Mouse (Mus musculus) kidney, postnatal 10 days (tissue): ENCODE results near the gene 4930432M17Rik.

Experiments
- DNase-seq: peaks from one replicate; pipeline ENCODE4 v3.0.0; 2021; ENCODE audit warnings: mixed read lengths

The 4930432M17Rik gene

DNA sequence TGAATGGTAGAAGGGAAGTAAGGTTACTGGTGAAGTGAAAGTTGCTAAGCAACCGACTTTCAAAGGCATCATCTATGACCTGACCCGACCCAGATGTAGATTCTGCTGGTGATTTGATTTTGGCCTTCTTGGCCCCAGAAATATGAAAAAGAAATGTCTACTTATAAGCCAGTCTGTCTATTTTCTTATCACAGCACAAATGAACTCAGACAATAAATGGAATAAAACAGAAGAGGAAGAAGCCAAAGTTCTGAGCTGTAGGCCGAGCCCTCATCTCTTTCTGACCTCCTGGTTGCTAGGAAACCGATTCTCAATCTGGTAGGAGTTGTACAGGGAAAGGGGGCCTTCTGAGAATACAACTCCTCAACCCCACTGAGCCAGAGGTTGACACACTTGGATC, at the start of gene 4930432M17Rik:
Gene 4930432M17Rik (plus strand): TSS at position 301 of the 400 bp plus-strand sequence.
- no peak for DNase-seq

DNA sequence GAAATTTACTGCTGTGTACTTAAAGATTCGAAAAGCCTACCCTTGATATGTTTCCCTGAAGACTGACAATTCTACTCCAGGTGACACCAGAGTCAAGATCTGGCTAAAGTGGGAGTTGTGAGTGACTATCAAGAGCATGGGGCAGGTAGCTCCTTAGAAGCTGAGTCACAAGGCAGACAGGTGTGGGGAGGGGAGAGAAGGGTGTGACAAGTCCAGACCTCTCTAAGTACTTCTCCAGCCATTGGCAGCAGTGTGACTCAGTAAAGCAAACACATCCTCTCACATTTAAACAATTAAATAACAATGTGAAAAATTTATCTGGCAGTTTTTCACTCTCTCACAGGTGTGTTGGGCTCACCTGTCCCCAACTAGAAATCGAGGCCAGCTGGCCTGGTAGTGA, 44.9 kb upstream of the 4930432M17Rik start:
- DNase-seq: no peak

DNA sequence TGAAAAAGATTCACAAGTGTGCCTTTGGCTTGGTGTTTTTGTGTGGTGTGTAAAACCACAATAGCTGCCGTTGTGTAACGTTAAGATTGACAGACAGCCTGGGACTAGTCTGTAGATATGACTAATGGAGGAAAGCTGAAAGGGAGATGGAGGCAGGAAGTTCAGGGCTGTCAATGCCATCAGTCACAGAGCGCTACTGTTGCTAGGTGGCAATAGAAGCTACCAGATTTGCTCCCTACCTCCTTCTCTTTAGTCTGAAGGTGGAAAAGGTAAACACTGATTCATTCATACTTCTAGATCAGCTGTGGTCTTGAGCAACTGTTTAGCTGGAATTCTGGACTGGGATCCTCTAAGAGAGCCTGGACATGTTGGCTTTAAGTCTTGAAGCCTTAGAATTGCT, 44.3 kb upstream of the 4930432M17Rik start:
- DNase-seq: no peak

DNA sequence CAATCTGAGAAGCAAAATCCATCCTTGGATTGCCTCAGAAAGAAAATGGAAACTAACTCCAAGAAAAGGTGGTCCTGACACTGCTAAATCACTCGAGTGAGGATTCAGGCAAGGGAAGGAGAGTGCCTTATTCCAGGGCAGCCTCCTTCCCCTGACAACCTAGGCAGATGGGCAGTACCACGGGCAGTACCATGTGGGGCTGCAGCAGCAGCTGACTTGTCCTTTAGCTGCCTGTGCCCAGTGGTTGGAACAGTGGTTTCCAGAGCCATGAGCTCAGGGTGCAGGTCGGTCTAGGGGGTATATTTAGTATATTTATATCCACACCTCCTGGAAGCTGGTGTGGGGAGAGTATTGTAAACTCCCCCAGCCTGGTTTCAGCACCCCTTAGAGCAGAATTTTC, 42.3 kb upstream of the 4930432M17Rik start:
- no peak for DNase-seq

GRCm38 (mm10) chr3:121630626-121631025, 39.9 kb upstream of the 4930432M17Rik start:
- no peak for DNase-seq

- DNase-seq: no peak
These were observed 35.6 kb upstream of the 4930432M17Rik start for GRCm38 (mm10) chr3:121634963-121635362.

DNA sequence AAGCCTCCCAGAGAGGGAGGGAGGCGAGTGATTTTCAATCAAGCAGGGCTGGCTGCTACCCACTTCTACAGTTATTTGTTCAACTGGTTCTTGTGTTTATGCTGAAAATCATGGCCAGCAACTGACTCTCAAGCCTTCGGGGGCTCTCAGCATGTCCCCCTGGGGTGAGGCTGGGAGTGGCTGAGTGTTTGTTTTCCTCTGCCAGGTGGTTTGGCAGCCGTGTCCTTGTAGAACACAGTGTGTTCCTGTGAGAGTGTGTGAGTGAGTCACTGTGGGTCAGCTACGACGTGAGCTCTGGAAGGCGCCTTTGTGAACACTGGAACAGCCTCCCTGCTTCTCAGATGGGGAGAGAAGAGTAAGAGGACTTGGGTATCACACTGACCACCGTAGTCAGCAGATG, 35.1 kb upstream of the 4930432M17Rik start:
- DNase-seq: no peak

- DNase-seq: peak; percentile 40
These were observed 34.2 kb upstream of the 4930432M17Rik start for GRCm38 (mm10) chr3:121636315-121636714.

DNA sequence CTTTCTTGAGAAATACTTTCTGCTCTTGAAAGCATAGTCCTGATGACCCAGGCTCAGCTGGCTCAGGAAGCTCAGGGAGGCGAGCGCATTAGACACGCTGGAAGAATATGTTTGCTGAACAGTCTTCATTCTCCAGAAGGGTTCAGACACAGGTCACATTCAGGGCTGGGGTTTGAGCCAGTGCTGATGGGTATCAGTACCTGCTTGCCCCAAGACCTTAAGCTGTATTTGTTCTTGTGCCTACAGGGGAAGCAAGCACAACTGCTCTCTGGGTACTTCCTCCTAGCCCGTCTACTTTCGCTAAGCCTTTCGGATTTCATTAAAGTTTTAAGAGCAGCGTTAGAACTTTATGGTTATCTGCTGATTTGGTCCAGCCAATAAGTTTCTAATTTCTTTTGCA, 33.8 kb upstream of the 4930432M17Rik start:
- DNase-seq: no peak

GRCm38 (mm10) chr3:121637792-121638191, 32.8 kb upstream of the 4930432M17Rik start:
- DNase-seq: no peak

- DNase-seq: no peak
These were observed 32.3 kb upstream of the 4930432M17Rik start for GRCm38 (mm10) chr3:121638241-121638640.

DNA sequence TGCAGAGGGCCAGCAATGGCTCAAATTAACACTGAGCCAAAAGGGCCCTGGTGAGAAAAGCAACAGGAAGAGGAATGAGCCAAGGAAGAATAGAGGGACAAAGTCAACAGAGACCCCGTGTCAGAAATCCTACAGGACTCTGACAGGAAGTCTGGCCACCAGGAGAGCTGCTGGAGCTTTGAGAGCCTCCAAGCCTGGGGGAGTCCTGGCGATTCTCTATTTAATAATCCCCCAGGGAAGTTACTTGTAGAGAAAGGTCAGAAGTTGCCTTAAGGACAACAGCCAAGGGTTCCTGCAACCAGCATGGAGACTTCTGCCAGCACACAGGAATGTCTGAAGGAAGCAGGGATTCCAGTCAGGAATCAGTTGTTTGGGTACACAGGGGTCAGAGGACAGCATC, 30.0 kb upstream of the 4930432M17Rik start:
- no peak for DNase-seq

- DNase-seq: peak; percentile 41
These were observed 27.3 kb upstream of the 4930432M17Rik start for GRCm38 (mm10) chr3:121643236-121643635.

DNA sequence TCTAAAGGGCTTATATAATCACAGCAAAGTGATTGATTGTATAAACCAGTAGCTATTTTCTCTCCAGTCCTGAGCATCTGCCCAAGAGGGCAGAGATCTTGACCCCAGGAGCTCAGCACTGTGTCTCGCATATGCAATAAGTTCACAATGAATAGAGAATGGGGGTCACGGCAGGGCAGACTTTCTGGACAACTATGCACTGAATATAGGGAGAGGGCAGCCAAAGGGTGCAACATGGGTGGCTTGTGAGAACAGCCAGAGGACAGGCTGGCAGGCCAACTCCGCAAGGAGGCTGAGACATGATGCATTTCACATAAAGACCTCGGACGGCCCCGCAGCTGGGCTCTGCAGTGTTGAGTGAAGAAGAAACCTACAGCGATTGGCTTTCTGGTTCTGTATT, 25.1 kb upstream of the 4930432M17Rik start:
- peak; percentile 34 for DNase-seq

DNA sequence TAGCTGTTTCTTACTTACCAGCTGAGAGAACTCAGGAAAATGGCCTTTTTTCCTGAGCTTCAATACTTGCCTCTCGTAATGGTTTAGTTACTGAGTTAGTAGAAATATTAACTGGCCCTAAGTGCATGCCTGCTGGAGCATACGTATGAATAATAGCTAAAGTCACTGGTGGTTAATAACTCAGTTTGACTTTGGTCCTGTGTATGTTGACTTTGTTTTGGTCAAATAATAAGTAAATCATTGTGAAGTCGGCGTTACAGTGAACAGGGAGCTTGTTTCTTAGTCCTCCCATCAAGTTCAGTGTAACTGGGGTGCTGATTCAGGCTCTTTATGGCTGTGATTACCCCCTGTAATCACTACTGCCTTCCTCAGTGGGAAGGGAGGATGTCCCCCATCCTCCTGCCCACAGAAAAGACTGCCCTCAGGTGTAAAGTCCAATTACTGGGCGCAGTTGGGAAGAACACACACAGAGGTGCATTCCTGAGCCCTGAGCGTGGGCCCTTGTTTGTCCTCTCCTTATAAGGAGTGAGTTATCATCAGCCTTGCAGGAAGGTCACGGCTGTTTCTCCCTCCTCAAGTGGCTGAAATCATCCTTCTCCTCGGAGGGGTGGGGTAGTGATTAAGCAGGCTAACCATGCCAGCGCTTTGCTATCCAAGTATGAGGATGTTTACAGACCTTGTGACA, 24.1 kb upstream of the 4930432M17Rik start:
- DNase-seq: peak; percentile 67

DNA sequence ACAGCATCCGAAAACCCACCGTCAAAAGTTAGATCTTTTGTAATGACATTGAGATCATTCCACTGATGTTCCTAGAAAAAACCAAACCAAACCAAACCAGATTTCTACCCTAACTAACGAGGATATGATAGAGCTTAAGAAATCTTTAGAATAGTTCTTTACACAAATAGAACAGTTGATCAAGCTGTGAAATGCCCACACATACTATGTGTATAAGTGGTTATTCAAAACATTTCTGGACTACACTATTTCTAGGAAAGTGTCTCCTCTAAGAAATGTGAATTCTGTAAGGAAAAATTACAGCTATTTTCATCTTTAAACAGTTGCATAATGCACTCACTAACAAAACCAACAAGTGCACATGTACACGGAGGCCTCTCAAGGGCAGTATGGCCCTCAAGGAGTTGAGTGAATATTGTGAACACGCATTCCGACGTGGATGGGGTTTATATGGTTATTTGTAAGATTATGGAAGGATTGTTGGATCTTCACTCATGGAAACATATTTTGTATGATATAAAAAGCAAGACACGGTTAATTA, 22.3 kb upstream of the 4930432M17Rik start:
- DNase-seq: no peak

GRCm38 (mm10) chr3:121650052-121650671, 20.4 kb upstream of the 4930432M17Rik start:
- DNase-seq: peak; percentile 56

- no peak for DNase-seq
These were observed 18.9 kb upstream of the 4930432M17Rik start for GRCm38 (mm10) chr3:121651710-121652109.

- no peak for DNase-seq
These were observed 18.4 kb upstream of the 4930432M17Rik start for GRCm38 (mm10) chr3:121652186-121652585.

- no peak for DNase-seq
These were observed 13.6 kb upstream of the 4930432M17Rik start for GRCm38 (mm10) chr3:121656922-121657321.

DNA sequence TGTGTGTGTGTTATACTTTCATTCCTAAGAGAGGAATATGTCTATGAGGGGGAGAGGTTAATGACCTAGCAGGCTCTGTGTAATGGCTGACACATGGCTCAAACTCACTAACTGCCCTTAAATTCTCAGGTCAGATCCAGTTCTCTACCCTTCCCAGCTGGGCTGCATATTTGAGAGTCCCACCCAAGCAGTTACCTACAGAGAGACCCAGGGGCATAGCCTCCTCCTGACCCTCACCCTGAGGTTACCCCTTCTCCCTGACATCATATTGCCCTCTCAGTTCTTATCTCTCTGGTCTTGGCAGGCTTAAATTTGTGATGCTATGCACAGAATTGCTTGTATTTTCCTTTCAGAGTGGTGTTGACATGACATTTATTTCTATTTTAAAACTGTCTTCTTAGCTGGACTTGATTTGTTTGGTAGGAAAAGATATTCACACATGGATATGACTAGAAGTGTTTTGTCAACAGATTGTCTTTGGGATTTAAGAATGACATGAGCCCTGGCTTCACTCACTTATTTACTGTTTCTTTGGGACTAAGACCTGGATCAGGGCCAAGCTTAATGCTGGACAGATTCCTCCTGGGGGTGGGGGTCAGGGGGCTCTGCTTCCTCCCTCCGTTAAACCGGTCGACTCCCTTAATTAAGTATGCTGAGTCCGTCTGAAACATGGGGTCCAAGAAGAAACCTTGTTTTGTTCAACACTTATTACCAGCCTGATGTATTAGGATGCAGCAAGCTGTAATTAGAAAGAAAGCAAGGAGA, 7.7 kb upstream of the 4930432M17Rik start:
- DNase-seq: peak; percentile 44

- no peak for DNase-seq
These were observed 7.1 kb upstream of the 4930432M17Rik start for GRCm38 (mm10) chr3:121663470-121663847.

GRCm38 (mm10) chr3:121672135-121672790, 1.7 kb downstream of the 4930432M17Rik start:
- peak; percentile 52 for DNase-seq
